Mouse (Mus musculus) central nervous system, embryonic 18 days (tissue): Measurements from ENCODE around the gene Rpl36. TPM values are rescaled to one million over a fixed set of nuclear protein-coding genes. Genes with fewer than 3 reads are reported as not detected.

Experiments
- polyA plus RNA-seq: library from polyadenylated mRNA; depleted of rRNA; stranded (reverse); fragments of >200 nt; gene quantifications from 2 replicates; pipeline ENCODE4 v1.2.3, GENCODE M21; 2012; rRNA removed

Gene Rpl36
- polyA plus RNA-seq: 1,742 and 1,826 TPM in 2 replicates

DNA sequence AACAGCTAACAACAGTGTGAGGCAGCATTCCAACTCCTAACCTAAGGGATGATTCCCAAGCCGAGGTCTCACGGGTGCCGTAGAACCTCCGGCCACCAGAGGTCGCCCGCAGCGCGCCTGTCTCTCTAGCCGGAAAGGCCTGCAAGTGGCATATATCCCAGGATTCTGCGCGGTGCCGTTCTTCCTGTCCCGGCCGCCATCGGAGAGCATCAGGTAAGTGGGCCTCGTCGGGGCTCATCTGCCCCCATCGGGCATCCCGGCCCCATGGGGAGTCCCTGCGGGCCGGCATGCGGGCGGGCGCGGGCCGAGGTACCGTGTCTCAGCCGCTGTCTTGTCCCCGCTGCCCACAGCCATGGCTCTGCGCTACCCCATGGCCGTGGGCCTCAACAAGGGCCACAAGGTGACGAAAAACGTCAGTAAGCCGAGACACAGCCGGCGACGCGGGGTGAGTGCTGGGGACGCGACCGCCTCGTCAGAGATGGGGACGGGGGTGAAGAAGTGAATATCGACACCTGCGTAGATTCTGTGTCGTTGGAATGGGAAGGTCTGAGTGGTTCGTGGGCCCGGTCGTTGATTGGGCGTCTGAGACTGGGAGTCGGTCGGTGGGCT is at the start of gene Rpl36:
TSS of gene Rpl36 (plus strand) at position 181 of the 609 bp plus-strand sequence.

DNA sequence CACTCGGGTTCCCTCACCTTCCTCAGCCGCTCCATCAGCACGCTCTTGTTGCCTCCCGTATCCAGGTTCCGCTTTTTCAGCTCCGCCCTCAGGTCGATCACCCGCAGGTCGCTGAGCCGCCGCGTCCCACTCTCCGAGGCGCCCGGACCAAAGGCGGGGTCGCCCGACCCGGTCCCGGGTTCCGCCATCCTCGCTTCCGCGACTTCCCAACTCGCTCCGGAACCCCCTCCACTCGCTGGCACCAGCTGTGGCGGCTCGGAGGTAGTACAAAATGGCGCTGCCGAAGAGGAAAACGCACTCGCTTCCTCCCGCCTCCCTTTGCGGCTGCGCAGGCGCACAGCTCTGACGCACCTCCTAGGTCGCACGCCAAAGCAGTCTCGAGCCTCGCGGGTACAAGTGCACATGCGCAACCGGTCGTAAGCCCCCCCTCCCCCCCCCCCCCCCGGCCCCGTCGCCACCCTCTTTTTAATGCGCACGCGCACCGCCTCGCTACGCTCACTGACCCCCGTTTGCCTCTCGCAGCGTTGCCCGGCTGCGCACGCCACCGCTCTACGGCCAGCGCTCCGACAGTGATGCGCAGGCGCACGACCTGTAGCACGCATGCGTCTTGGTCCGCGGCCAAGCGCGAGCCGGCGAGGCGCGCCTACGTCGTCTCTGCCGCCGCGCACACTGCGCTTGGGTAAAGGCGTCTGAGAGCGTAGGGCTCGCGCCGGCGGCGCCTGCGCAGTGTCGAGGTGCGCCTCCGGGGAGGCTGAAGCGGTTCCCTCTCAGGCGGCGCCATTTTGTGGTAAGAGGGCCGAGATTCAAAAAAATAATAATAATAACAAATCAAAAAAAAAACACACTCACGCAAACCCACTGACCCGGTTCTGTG is 28.7 kb upstream of the Rpl36 start, which contains the start of the genes Safb2 and Safb:
TSS of gene Safb2 (minus strand) at position 329 of the 874 bp plus-strand sequence.
TSS of gene Safb (plus strand) at position 569 of the 874 bp plus-strand sequence.

DNA sequence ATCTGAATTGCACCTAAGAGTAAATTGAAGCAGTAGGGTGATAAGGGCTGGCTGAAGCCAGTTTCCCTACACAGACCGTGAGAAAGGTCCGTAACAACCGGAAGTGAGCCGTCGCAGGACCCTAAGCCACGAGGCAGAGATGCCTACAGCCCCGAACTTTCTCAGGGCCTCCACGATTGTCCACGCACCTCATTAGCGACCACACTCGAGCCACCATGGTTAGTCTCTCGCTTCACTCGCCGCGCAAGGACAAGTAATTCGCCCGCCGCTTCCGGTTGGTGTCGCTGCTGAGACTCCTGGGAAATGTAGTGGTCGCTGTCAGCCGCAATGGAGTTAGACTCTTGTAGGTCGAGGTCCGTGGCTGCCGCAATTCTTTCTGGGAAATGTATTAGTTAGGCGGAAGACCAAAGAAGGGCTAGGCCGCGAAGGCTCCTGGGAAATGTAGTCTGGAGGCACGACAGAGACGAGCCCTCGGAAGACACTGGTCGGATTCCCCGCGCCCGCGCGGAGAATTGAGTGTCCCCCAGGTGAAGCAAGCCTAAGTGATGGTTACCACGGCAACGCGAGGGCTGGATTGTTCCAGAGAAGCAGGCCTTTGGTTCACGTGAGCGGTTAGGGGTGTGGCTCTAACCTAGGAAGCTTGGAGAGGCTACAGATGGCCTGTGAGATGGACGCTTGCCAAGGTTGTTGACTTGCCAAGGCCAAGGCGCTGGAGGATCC is 3.6 kb upstream of the Rpl36 start, which contains the start of gene 2410015M20Rik:
TSS of gene 2410015M20Rik (minus strand) at position 320 of the 720 bp plus-strand sequence.

DNA sequence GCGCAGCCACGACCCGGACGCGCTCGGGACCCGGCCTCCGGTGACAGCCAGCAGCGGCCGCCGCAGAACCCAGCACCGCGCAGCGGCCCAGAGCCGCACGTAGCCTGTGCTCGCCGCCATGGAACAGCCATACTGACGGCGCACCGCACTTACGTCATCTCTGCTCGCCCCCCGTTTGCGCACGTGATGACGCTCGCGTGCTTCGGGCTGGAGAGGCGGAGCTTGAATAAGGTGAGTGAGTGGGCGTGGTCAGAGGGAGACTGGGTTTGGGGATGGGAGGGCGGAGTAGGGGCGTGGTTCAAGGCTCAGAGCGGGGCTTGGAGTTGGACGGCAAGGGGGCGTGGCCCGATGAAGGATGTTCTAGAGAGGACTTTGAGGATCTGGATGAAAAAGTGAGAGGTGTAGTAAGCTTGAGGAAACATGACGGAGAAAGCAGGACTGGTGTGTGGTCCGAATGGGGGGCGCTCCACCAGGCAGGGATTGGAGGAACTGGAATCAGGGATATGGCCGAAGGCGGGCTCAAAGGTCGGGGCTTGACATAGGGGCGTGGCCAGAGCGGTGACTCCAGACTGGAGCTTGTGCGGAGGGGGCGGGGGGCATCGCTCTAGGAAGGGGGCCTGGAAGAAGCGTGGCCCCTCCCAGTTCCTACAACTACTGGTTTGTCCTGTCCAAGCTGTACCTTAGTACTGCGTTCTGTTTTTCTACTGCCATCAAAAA is 13.7 kb downstream of the Rpl36 start, which contains the start of gene Lonp1:
TSS of gene Lonp1 (minus strand) at position 134 of the 717 bp plus-strand sequence.

DNA sequence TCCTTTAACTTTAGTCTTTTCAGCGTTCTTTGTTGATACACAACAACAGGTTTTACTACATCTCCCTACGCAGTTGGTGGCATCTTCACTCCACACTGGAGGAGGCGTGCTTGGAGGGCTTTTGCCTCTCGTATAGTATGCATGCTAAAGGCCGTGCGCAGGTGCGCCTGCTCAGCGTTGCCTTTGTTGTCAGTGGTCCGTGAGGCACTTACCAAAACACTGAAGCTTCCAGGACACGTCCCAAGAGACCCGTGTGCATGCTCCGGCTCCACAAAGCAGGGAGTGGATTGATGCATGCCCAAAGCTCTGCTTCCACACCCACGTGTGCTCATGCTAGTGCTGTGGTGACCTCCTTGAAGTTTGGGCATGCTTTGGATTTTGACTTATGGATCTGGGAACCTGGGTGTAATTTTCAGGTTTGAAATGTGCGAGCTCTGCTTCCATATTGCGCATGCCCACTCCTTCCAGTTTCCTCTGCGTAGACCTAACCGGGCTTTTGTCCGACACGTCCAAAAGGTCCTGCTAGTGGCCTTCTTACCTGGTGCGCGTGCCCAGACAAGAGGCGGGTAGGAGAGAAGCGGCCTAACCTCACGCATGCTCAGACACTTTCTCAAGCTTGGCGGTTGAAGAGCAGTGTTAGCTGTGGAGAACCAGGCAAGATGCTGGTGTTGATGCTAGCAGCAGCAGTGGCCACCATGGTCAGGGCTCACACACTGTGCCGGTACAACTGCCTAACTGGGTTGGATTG is 14.5 kb downstream of the Rpl36 start, which contains the start of gene Catsperd:
TSS of gene Catsperd (plus strand) at position 614 of the 748 bp plus-strand sequence.

Other genes with a start within 250 kb of the Rpl36 start
- 949 and 1,105 TPM in 2 replicates for gene Ptprs, start 136.9 kb upstream of the Rpl36 start, polyA plus RNA-seq
- gene Znrf4, start 101.0 kb upstream of the Rpl36 start, polyA plus RNA-seq: not detected in 2 replicates
- gene Gm20219, start 59.0 kb upstream of the Rpl36 start, polyA plus RNA-seq: 2.2 and 2.3 TPM in 2 replicates
- gene Safb2, start 28.8 kb upstream of the Rpl36 start, polyA plus RNA-seq: 70.2 and 80.7 TPM in 2 replicates
- 111 and 125 TPM in 2 replicates for gene Safb, start 28.6 kb upstream of the Rpl36 start, polyA plus RNA-seq
- gene 2410015M20Rik, start 3.6 kb upstream of the Rpl36 start, polyA plus RNA-seq: 107 and 117 TPM in 2 replicates
- gene Lonp1, start 13.5 kb downstream of the Rpl36 start, polyA plus RNA-seq: 73.6 and 76.2 TPM in 2 replicates
- gene Catsperd, start 14.7 kb downstream of the Rpl36 start, polyA plus RNA-seq: 3.9 and 4.6 TPM in 2 replicates
- 137 and 142 TPM in 2 replicates for gene Ranbp3, start 59.9 kb downstream of the Rpl36 start, polyA plus RNA-seq
- gene Ndufa11, start 104.4 kb downstream of the Rpl36 start, polyA plus RNA-seq: 297 and 335 TPM in 2 replicates
- 16.2 and 17.9 TPM in 2 replicates for gene Vmac, start 104.6 kb downstream of the Rpl36 start, polyA plus RNA-seq
- gene Nrtn, start 144.1 kb downstream of the Rpl36 start, polyA plus RNA-seq: 4.3 and 4.5 TPM in 2 replicates
- gene Dus3l, start 151.3 kb downstream of the Rpl36 start, polyA plus RNA-seq: 192 and 196 TPM in 2 replicates
- gene Prr22, start 156.8 kb downstream of the Rpl36 start, polyA plus RNA-seq: 2.1 and 2.4 TPM in 2 replicates
- gene Rfx2, start 217.6 kb downstream of the Rpl36 start, polyA plus RNA-seq: 3.2 and 3.9 TPM in 2 replicates